Mouse (Mus musculus) ES-Bruce4 (cell line): ENCODE results near the gene Tpcn1.

ENCODE experiments used
- CTCF ChIP-seq: IDR thresholded peaks from one replicate; pipeline ENCODE4 v1.8.1; 2011; ENCODE audit warnings: low read depth, low read length
- EP300 ChIP-seq: IDR thresholded peaks from 2 replicates; pipeline ENCODE4 v1.6.1; 2011; ENCODE audit warnings: low read depth, low read length; ENCODE audit not compliant: insufficient read depth
- POLR2A ChIP-seq: IDR thresholded peaks from one replicate; pipeline ENCODE4 v1.8.1; 2011; ENCODE audit warnings: low read length; ENCODE audit not compliant: insufficient read depth

GRCm38 (mm10) chr5:120621846-120622197 is 33.3 kb upstream of the Tpcn1 start:
- TF ChIP-seq CTCF (no peak), POLR2A (no peak), EP300 (no peak)
